13 mouse cellular contexts compared by ENCODE assay signal in the genomic region with DNA sequence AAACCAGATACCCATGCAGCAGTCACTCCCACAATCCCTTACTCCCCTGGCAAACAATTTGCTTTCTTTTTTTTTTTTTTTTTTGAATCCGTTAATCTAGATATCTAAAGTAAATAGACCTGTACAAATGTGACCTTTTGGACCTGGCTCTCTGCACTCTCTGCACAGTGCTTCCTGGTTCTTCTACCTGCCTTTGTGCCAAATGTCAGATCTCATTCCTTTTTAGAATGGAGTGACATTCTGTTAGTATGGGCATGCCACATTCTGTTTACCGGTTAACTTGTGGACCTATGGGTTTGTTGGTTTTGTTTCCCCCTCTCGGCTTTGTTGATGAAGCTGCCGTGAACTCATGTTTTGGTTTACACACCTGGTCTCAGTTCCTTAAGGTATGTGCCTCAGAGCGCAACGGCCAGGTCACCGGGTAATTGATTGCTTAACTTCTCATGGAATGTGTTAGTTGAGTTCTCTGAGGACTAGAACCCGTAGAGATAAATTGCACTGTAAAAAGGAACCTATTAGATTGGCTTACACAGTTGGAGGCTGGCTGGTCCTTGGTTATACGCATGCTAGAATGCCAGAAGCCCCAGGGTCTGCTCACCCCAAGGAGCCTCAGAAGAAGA. TPM values are rescaled to one million over a fixed set of nuclear protein-coding genes. Genes with fewer than 3 reads are reported as not detected.
DNase-seq lines count a peak whose midpoint lies in the region; ATAC-seq and TF ChIP-seq lines count a peak whose summit lies in the region.
"Had no signal": no experiment of that assay in that cellular context is flagged by ENCODE, and none has a peak within 500 bp of the region (broad histone marks: within the 10 kb centered on the region; RNA-seq: fewer than 3 reads in every experiment).

No protein-coding gene starts in this region.

- no peak for TF ChIP-seq CTCF in liver, postnatal 0 days (IDR thresholded peaks at IDR 0.05; ENCODE audit: low read depth)

- H3K27ac ChIP-seq in liver, postnatal 0 days (ENCODE audit: low read depth), result peak overlapping the region; percentile 91
- no peak overlapping the region for H3K27ac ChIP-seq in embryonic facial prominence, embryonic 10.5 days (replicated peaks)
- H3K27ac ChIP-seq: forebrain, embryonic 13.5 days; midbrain, embryonic 15.5 days had no signal

- peak overlapping the region; percentile 40; the same call in 1 of the 2 replicates for H3K4me2 ChIP-seq in liver, postnatal 0 days (ENCODE audit: low read depth, low read length)
- H3K4me2 ChIP-seq: forebrain, embryonic 13.5 days; heart, embryonic 12.5 days; midbrain, embryonic 15.5 days had no signal

- no peaks in the 10 kb centered on the region for H3K9me3 ChIP-seq in liver, postnatal 0 days (ENCODE audit: low read length)
- no peaks in the 10 kb centered on the region for H3K9me3 ChIP-seq in embryonic facial prominence, embryonic 10.5 days
- H3K9me3 ChIP-seq: forebrain, embryonic 13.5 days; heart, embryonic 12.5 days; megakaryocyte, embryonic 14.5 days; midbrain, embryonic 15.5 days had no signal

- peaks cover 12% of the 10 kb centered on the region for H3K36me3 ChIP-seq in liver, postnatal 0 days (replicated peaks; ENCODE audit: insufficient read depth, low read length)
- H3K36me3 ChIP-seq in embryonic facial prominence, embryonic 10.5 days (replicated peaks), result peaks cover 27% of the 10 kb centered on the region

- peaks cover 39% of the 10 kb centered on the region for H3K4me1 ChIP-seq in liver, postnatal 0 days (ENCODE audit: insufficient read depth)
- peaks cover 7% of the 10 kb centered on the region; the same call in 1 of the 2 replicates for H3K4me1 ChIP-seq in embryonic facial prominence, embryonic 10.5 days
- H3K4me1 ChIP-seq: forebrain, embryonic 13.5 days; heart, embryonic 12.5 days; midbrain, embryonic 15.5 days had no signal

- no peak overlapping the region for H3K4me3 ChIP-seq in liver, postnatal 0 days (ENCODE audit: low read depth, low read length)
- no peak overlapping the region for H3K4me3 ChIP-seq in embryonic facial prominence, embryonic 10.5 days
- H3K4me3 ChIP-seq: forebrain, embryonic 13.5 days; heart, embryonic 12.5 days; megakaryocyte, embryonic 14.5 days; midbrain, embryonic 15.5 days had no signal

- no peak overlapping the region for H3K9ac ChIP-seq in liver, postnatal 0 days (replicated peaks)
- H3K9ac ChIP-seq: forebrain, embryonic 13.5 days; heart, embryonic 12.5 days; midbrain, embryonic 15.5 days had no signal

- 67% methylated on average over 9 of the region's 9 CpGs for WGBS in liver, postnatal 0 days (ENCODE audit: insufficient replicate concordance)
- WGBS in embryonic facial prominence, embryonic 10.5 days, result 82% methylated on average over 9 of the region's 9 CpGs

- peak; percentile 44 to 47 for DNase-seq in lung, adult 18-20 months
- no peak for DNase-seq in lung, postnatal 10 days
- peak; percentile 44 to 51 for DNase-seq in kidney, postnatal 36 days
- no peak for DNase-seq in liver, postnatal 0 days
- DNase-seq in adipocyte (ENCODE audit: low spot score) (no peak), MN1 (ENCODE audit: low spot score) (no peak)
- no peak for DNase-seq in embryonic facial prominence, embryonic 10.5 days (ENCODE audit: low spot score)
- DNase-seq: heart, postnatal 4 days; thymus, adult 2 months had no signal

- ATAC-seq in liver, postnatal 0 days, result peak; percentile 85
- ATAC-seq: forebrain, embryonic 13.5 days; midbrain, embryonic 15.5 days had no signal

- TF ChIP-seq EP300 in liver, postnatal 0 days (IDR thresholded peaks at IDR 0.05; ENCODE audit: low read depth), result peak; percentile 48; the same call in 1 of the 2 replicates

- H3K27me3 ChIP-seq in liver, postnatal 0 days (ENCODE audit: insufficient read depth, low read length), result no peaks in the 10 kb centered on the region
- H3K27me3 ChIP-seq in embryonic facial prominence, embryonic 10.5 days (replicated peaks; ENCODE audit: low read depth, poor library complexity, severe bottlenecking), result no peaks in the 10 kb centered on the region
- H3K27me3 ChIP-seq: forebrain, embryonic 13.5 days; heart, embryonic 12.5 days; midbrain, embryonic 15.5 days had no signal

RNA-seq across cellular contexts. Expression of gene Rprd1b, which starts 52.4 kb away (rescaled TPM):
- 15.6 and 17.4 TPM in 2 replicates for polyA plus RNA-seq in liver, postnatal 0 days (2015; fragmentation: Nextera tagmentation; extraction: Ambion mirVana)
- 54.0 and 57.9 TPM in 2 replicates for polyA plus RNA-seq in embryonic facial prominence, embryonic 10.5 days (2016; fragmentation: Nextera tagmentation; extraction: Ambion mirVana)

RNA-seq across cellular contexts. Expression of gene Tti1, which starts 52.5 kb away (rescaled TPM):
- polyA plus RNA-seq in liver, postnatal 0 days (2015; fragmentation: Nextera tagmentation; extraction: Ambion mirVana), result 4.7 and 5.4 TPM in 2 replicates
- polyA plus RNA-seq in embryonic facial prominence, embryonic 10.5 days (2016; fragmentation: Nextera tagmentation; extraction: Ambion mirVana), result 37.8 and 39.2 TPM in 2 replicates

Comparison
In these comparisons a context has a peak if more than half of its experiments do, and no peak if none do; other contexts are left out.
1. DNase-seq: peak in lung, adult 18-20 months (2 of 2) and kidney, postnatal 36 days (2 of 2); none in lung, postnatal 10 days (single experiment), liver, postnatal 0 days (single experiment), adipocyte (single experiment), MN1 (single experiment) and embryonic facial prominence, embryonic 10.5 days (single experiment).